Mouse (Mus musculus): Measurements from ENCODE around the gene 1700015G11Rik. TPM values are rescaled to one million over a fixed set of nuclear protein-coding genes. Genes with fewer than 3 reads are reported as not detected.

Gene 1700015G11Rik
- polyA plus RNA-seq, 1 experiment from 2014 or later = not detected

Other genes starting within 250 kb of the 1700015G11Rik start
- gene Gas2, start 153.7 kb downstream of the 1700015G11Rik start, polyA plus RNA-seq (2016; fragmentation: Nextera tagmentation; extraction: Ambion mirVana) = 28.2 and 30.1 TPM in 2 replicates
- 10.0 and 10.1 TPM in 2 replicates for gene Fancf, start 153.5 kb downstream of the 1700015G11Rik start, polyA plus RNA-seq (2016; fragmentation: Nextera tagmentation; extraction: Ambion mirVana)
- gene Svip, start 9.7 kb downstream of the 1700015G11Rik start, polyA plus RNA-seq (2016; fragmentation: Nextera tagmentation; extraction: Ambion mirVana) = 6.4 and 8.6 TPM in 2 replicates